Comparison of ENCODE assay signal across 8 mouse cellular contexts in genomic region chr11:116108464-116109137, GRCm38 (mm10). TPM values are rescaled to one million over a fixed set of nuclear protein-coding genes. Genes with fewer than 3 reads are reported as not detected.
DNase-seq lines count a peak whose midpoint lies in the region; ATAC-seq lines count a peak whose summit lies in the region.

No protein-coding gene starts in this region.

- no peak for ATAC-seq in forebrain, embryonic 11.5 days (replicated peaks; ENCODE audit: low FRiP score)
- ATAC-seq in midbrain, embryonic 14.5 days (ENCODE audit: low FRiP score, low TSS enrichment), result no peak
- ATAC-seq in CD4-positive, CD25-positive, alpha-beta regulatory T cell, adult 4 months, result no peak

- peak; percentile 36 for DNase-seq in ovary, adult 18-20 months (ENCODE audit: low spot score)
- DNase-seq in ovary, postnatal 14 days (ENCODE audit: low spot score), result no peak
- DNase-seq in forebrain, embryonic 11.5 days (ENCODE audit: low spot score), result peak; percentile 56
- DNase-seq in heart, postnatal 25 days (ENCODE audit: low spot score), result peak; percentile 85
- no peak for DNase-seq in limb, embryonic 10.5 days (ENCODE audit: low spot score)
- no peak for DNase-seq in midbrain, embryonic 14.5 days
- no peak for DNase-seq in cerebellum, adult 9-10 months

- H3K27ac ChIP-seq in forebrain, embryonic 11.5 days (ENCODE audit: low read depth, low read length), result no peak overlapping the region
- no peak overlapping the region for H3K27ac ChIP-seq in limb, embryonic 10.5 days
- H3K27ac ChIP-seq in midbrain, embryonic 14.5 days (replicated peaks; ENCODE audit: low read depth, low read length), result no peak overlapping the region

- H3K9ac ChIP-seq in forebrain, embryonic 11.5 days (ENCODE audit: low read length), result no peak overlapping the region; the same call in 1 of the 2 replicates
- no peak overlapping the region for H3K9ac ChIP-seq in midbrain, embryonic 14.5 days (replicated peaks; ENCODE audit: low read length)

- peaks cover 28% of the 10 kb centered on the region for H3K4me1 ChIP-seq in forebrain, embryonic 11.5 days (replicated peaks; ENCODE audit: control insufficient read depth, insufficient read depth, low read length)
- peaks cover 59% of the 10 kb centered on the region for H3K4me1 ChIP-seq in limb, embryonic 10.5 days
- peaks cover 17% of the 10 kb centered on the region for H3K4me1 ChIP-seq in midbrain, embryonic 14.5 days (ENCODE audit: control insufficient read depth, insufficient read depth, low read length)

- H3K4me2 ChIP-seq in forebrain, embryonic 11.5 days (ENCODE audit: low read depth, low read length, severe bottlenecking), result no peak overlapping the region
- H3K4me2 ChIP-seq in midbrain, embryonic 14.5 days (ENCODE audit: low read length), result no peak overlapping the region

- H3K9me3 ChIP-seq in forebrain, embryonic 11.5 days (ENCODE audit: control insufficient read depth, low read length), result no peaks in the 10 kb centered on the region
- no peaks in the 10 kb centered on the region for H3K9me3 ChIP-seq in limb, embryonic 10.5 days (replicated peaks)
- no peaks in the 10 kb centered on the region for H3K9me3 ChIP-seq in midbrain, embryonic 14.5 days (ENCODE audit: control insufficient read depth, low read length)

- no peak overlapping the region for H3K4me3 ChIP-seq in forebrain, embryonic 11.5 days (ENCODE audit: low read depth, low read length)
- H3K4me3 ChIP-seq in limb, embryonic 10.5 days, result peak overlapping the region; percentile 48; the same call in 1 of the 2 replicates
- H3K4me3 ChIP-seq in midbrain, embryonic 14.5 days (replicated peaks; ENCODE audit: low read depth, low read length), result peak overlapping the region; percentile 28; the same call in 1 of the 2 replicates

- peaks cover 58% of the 10 kb centered on the region for H3K27me3 ChIP-seq in forebrain, embryonic 11.5 days (ENCODE audit: control insufficient read depth, insufficient read depth, low read length)
- peaks cover 84% of the 10 kb centered on the region for H3K27me3 ChIP-seq in limb, embryonic 10.5 days (ENCODE audit: low read depth, poor library complexity, severe bottlenecking)
- peaks cover 65% of the 10 kb centered on the region for H3K27me3 ChIP-seq in midbrain, embryonic 14.5 days (ENCODE audit: control insufficient read depth, insufficient read depth, low read length)

- 3% methylated on average over 23 of the region's 23 CpGs for WGBS in forebrain, embryonic 11.5 days
- 6% methylated on average over 23 of the region's 23 CpGs for WGBS in limb, embryonic 10.5 days
- 6% methylated on average over 23 of the region's 23 CpGs for WGBS in midbrain, embryonic 14.5 days

- intact Hi-C loops in heart, postnatal 25 days (cut with DNase I), result no loop called here

- no peaks in the 10 kb centered on the region for H3K36me3 ChIP-seq in forebrain, embryonic 11.5 days (ENCODE audit: control insufficient read depth, insufficient read depth, low read length)
- no peaks in the 10 kb centered on the region for H3K36me3 ChIP-seq in limb, embryonic 10.5 days
- H3K36me3 ChIP-seq in midbrain, embryonic 14.5 days (ENCODE audit: control insufficient read depth, insufficient read depth, low read length), result no peaks in the 10 kb centered on the region

RNA-seq across cellular contexts. Expression of gene Trim47, which starts 18.4 kb away (rescaled TPM):
- 3.4 and 3.8 TPM in 2 replicates for polyA plus RNA-seq in forebrain, embryonic 11.5 days (2014; fragmentation: Nextera tagmentation; extraction: Ambion mirVana)
- total RNA-seq in heart, postnatal 25 days (2021), result 10 to 100 TPM; 27.0 to 37.6 TPM
- 3.2 and 4.9 TPM in 2 replicates for polyA plus RNA-seq in limb, embryonic 10.5 days (2016; fragmentation: Nextera tagmentation; extraction: Ambion mirVana)
- polyA plus RNA-seq in midbrain, embryonic 14.5 days (2014; fragmentation: Nextera tagmentation; extraction: Ambion mirVana), result 5.2 and 5.3 TPM in 2 replicates
- not detected for polyA plus RNA-seq in CD4-positive, CD25-positive, alpha-beta regulatory T cell, adult 4 months (2017; shearing (Covaris generic))

RNA-seq across cellular contexts. Expression of gene Wbp2, which starts 21.8 kb away (rescaled TPM):
- polyA plus RNA-seq in forebrain, embryonic 11.5 days (2014; fragmentation: Nextera tagmentation; extraction: Ambion mirVana), result 100.0 and 111 TPM in 2 replicates
- total RNA-seq in heart, postnatal 25 days (2021), result 10 to 100 TPM; 80.1 to 92.2 TPM
- polyA plus RNA-seq in limb, embryonic 10.5 days (2016; fragmentation: Nextera tagmentation; extraction: Ambion mirVana), result 54.8 and 56.9 TPM in 2 replicates
- polyA plus RNA-seq in midbrain, embryonic 14.5 days (2014; fragmentation: Nextera tagmentation; extraction: Ambion mirVana), result 152 and 160 TPM in 2 replicates
- 100 to 1,000 TPM; 133 to 265 TPM for polyA plus RNA-seq in CD4-positive, CD25-positive, alpha-beta regulatory T cell, adult 4 months (2017; shearing (Covaris generic))

RNA-seq across cellular contexts. Expression of gene Trim65, which starts 22.3 kb away (rescaled TPM):
- 1.8 and 1.9 TPM in 2 replicates for polyA plus RNA-seq in forebrain, embryonic 11.5 days (2014; fragmentation: Nextera tagmentation; extraction: Ambion mirVana)
- total RNA-seq in heart, postnatal 25 days (2021), result 1 to 10 TPM; 6.1 to 8.4 TPM
- polyA plus RNA-seq in limb, embryonic 10.5 days (2016; fragmentation: Nextera tagmentation; extraction: Ambion mirVana), result 1.9 and 2.1 TPM in 2 replicates
- polyA plus RNA-seq in midbrain, embryonic 14.5 days (2014; fragmentation: Nextera tagmentation; extraction: Ambion mirVana), result 1.6 and 2.0 TPM in 2 replicates
- polyA plus RNA-seq in CD4-positive, CD25-positive, alpha-beta regulatory T cell, adult 4 months (2017; shearing (Covaris generic)), result 10 to 100 TPM; 14.4 to 17.9 TPM

RNA-seq across cellular contexts. Expression of gene Mrpl38, which starts 30.1 kb away (rescaled TPM):
- 98.0 and 109 TPM in 2 replicates for polyA plus RNA-seq in forebrain, embryonic 11.5 days (2014; fragmentation: Nextera tagmentation; extraction: Ambion mirVana)
- 10 to 100 TPM; 62.5 to 66.0 TPM for total RNA-seq in heart, postnatal 25 days (2021)
- 116 and 118 TPM in 2 replicates for polyA plus RNA-seq in limb, embryonic 10.5 days (2016; fragmentation: Nextera tagmentation; extraction: Ambion mirVana)
- 72.5 and 81.4 TPM in 2 replicates for polyA plus RNA-seq in midbrain, embryonic 14.5 days (2014; fragmentation: Nextera tagmentation; extraction: Ambion mirVana)
- 10 to 100 TPM; 22.7 to 25.5 TPM for polyA plus RNA-seq in CD4-positive, CD25-positive, alpha-beta regulatory T cell, adult 4 months (2017; shearing (Covaris generic))

RNA-seq across cellular contexts. Expression of gene Unc13d, which starts 30.8 kb away (rescaled TPM):
- polyA plus RNA-seq in forebrain, embryonic 11.5 days (2014; fragmentation: Nextera tagmentation; extraction: Ambion mirVana), result 1.6 and 2.2 TPM in 2 replicates
- total RNA-seq in heart, postnatal 25 days (2021), result 1 to 10 TPM in 1 of 2 experiments, under 1 TPM in 1; 0.75 to 1.0 TPM
- 2.4 and 3.7 TPM in 2 replicates for polyA plus RNA-seq in limb, embryonic 10.5 days (2016; fragmentation: Nextera tagmentation; extraction: Ambion mirVana)
- 1.1 and 1.5 TPM in 2 replicates for polyA plus RNA-seq in midbrain, embryonic 14.5 days (2014; fragmentation: Nextera tagmentation; extraction: Ambion mirVana)
- polyA plus RNA-seq in CD4-positive, CD25-positive, alpha-beta regulatory T cell, adult 4 months (2017; shearing (Covaris generic)), result 100 to 1,000 TPM in 1 of 2 experiments, 10 to 100 TPM in 1; 73.8 to 138 TPM

Comparison
In these comparisons a context has a peak if more than half of its experiments do, and no peak if none do; other contexts are left out.
1. DNase-seq: peak in ovary, adult 18-20 months (single experiment), forebrain, embryonic 11.5 days (single experiment) and heart, postnatal 25 days (single experiment); none in ovary, postnatal 14 days (single experiment), limb, embryonic 10.5 days (single experiment), midbrain, embryonic 14.5 days (single experiment) and cerebellum, adult 9-10 months (single experiment).